Mouse (Mus musculus) cerebellum, adult 2 months (tissue): Measurements from ENCODE around the gene Ift57.

Experiments
- CTCF ChIP-seq: fragments of 200-500 bp; IDR thresholded peaks from 2 replicates; pipeline ENCODE4 v1.5.1; 2011; ENCODE audit warnings: low read depth, mild to moderate bottlenecking, control low read depth, low read length, moderate library complexity, borderline replicate concordance; ENCODE audit not compliant: insufficient read depth
- POLR2A ChIP-seq: fragments of 200-500 bp; IDR thresholded peaks from 2 replicates; pipeline ENCODE4 v1.6.1; 2011; ENCODE audit warnings: low read length, control low read depth, borderline replicate concordance; ENCODE audit not compliant: insufficient read depth

DNA sequence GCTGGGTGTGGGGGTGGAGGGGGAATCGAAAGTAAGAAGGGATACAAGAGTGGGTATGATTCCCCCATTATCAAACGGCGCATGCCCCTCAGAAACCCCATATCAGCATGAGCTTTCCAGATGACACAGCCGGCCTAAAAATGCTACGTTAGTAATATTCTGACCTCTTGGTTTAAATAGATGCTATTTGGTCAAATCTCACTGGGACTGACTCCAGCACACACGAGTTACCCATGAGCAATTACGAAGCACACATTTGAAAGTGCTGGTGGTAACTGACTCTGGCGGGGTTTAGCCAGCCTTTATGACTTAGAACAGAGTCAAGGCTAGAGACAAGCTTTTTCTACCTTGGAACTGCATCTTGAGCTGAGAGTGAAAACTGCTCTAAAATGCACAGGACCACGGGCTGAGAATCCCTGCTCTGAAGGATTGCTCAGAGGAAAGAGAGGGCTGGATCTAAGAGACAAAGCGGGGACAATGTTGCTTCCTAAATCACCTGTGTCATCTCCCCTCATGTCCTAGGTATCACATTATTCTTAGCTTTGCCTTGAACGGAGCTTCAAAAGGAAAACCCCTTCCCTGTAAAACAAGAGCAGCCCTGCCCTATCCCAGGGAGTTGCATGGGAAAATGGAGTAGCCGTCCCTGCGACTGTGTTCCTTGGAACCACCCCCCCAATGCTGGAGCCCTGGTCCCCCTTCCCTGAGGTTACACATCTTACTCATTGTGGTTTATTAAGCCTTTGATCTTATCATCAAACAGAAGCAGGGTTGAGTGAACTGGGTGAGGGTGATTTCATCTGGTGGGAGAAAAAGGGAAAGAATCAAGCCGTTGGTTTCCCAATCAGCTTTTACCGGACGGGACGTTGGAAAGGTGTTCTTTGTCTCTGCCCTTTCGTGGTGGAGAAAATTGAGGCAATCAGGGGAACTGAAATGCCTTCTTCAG is 75.3 kb downstream of the Ift57 start:
- TF ChIP-seq CTCF (no peak), POLR2A (no peak)
